Mouse (Mus musculus) MEL (cell line): ENCODE data around the gene B3gnt4. TPM values are rescaled to one million over a fixed set of nuclear protein-coding genes. Genes with fewer than 3 reads are reported as not detected.

ENCODE experiments used
- DNase-seq: peaks from one replicate; pipeline ENCODE4 v3.0.0; 2011; ENCODE audit warnings: low read depth, low spot score
- H3K27ac ChIP-seq: 2 replicates; pipeline ENCODE4 v1.5.1; 2012; ENCODE audit warnings: low read depth, mild to moderate bottlenecking, control low read depth, low read length, moderate library complexity; ENCODE audit not compliant: control insufficient read depth
- H3K27me3 ChIP-seq, 2 experiments: fragments of 150-350 bp in 1 of 2; sonication (generic) in 1 of 2; 2 replicates each; pipeline ENCODE4 v1.6.1; 2012; ENCODE audit warnings: low read length in 2 of 2, mild to moderate bottlenecking in 2 of 2, improper control_type of control experiment in 1 of 2, moderate library complexity in 1 of 2; ENCODE audit not compliant: insufficient read depth in 2 of 2, control insufficient read depth in 1 of 2
- H3K36me3 ChIP-seq, 2 experiments: 2 replicates each; pipeline ENCODE4 v1.6.1; 2012 to 2014; ENCODE audit warnings: low read length in 2 of 2, improper control_type of control experiment in 1 of 2, inconsistent platforms in 1 of 2, mild to moderate bottlenecking in 1 of 2; ENCODE audit not compliant: insufficient read depth in 2 of 2, control insufficient read depth in 1 of 2
- H3K4me1 ChIP-seq, 2 experiments: fragments of 150-350 bp in 1 of 2; sonication (generic) in 1 of 2; 2 replicates each; pipeline ENCODE4 v1.6.1; 2012; ENCODE audit warnings: low read length in 2 of 2, improper control_type of control experiment in 1 of 2, mild to moderate bottlenecking in 1 of 2; ENCODE audit not compliant: insufficient read depth in 2 of 2, control insufficient read depth in 1 of 2
- H3K4me3 ChIP-seq, 2 experiments: fragments of 150-350 bp in 1 of 2; sonication (generic) in 1 of 2; 2 replicates each; pipeline ENCODE4 v1.5.1; 2012; ENCODE audit warnings: low read depth in 2 of 2, low read length in 2 of 2, mild to moderate bottlenecking in 2 of 2, moderate library complexity in 2 of 2, control low read depth in 1 of 2, improper control_type of control experiment in 1 of 2; ENCODE audit not compliant: control insufficient read depth in 1 of 2, insufficient read depth in 1 of 2
- H3K79me2 ChIP-seq: 2 replicates; pipeline ENCODE4 v1.6.1; 2012; ENCODE audit warnings: mild to moderate bottlenecking, low read length, moderate library complexity; ENCODE audit not compliant: control insufficient read depth, poor library complexity, insufficient read depth
- H3K9ac ChIP-seq: 2 replicates; pipeline ENCODE4 v1.6.1; 2012; ENCODE audit warnings: low read depth, mild to moderate bottlenecking, control low read depth, low read length, moderate library complexity; ENCODE audit not compliant: control insufficient read depth, poor library complexity, severe bottlenecking
- H3K9me3 ChIP-seq: fragments of 150-350 bp; sonication (generic); replicated peaks from 2 replicates; pipeline ENCODE4 v1.6.1; 2012; ENCODE audit warnings: mild to moderate bottlenecking, low read length, improper control_type of control experiment, moderate library complexity; ENCODE audit not compliant: insufficient read depth
- BHLHE40 ChIP-seq: IDR thresholded peaks from 2 replicates; pipeline ENCODE4 v1.6.1; 2012; ENCODE audit warnings: low read depth, mild to moderate bottlenecking, inconsistent platforms, low read length, improper control_type of control experiment, borderline replicate concordance
- JUND ChIP-seq: IDR thresholded peaks from 2 replicates; pipeline ENCODE4 v1.6.1; 2011; ENCODE audit warnings: low read depth, mild to moderate bottlenecking, improper control_type of control experiment, low read length
- MAX ChIP-seq: IDR thresholded peaks from 2 replicates; pipeline ENCODE4 v1.6.1; 2011; ENCODE audit warnings: low read length, improper control_type of control experiment
- MYB ChIP-seq: IDR thresholded peaks from 2 replicates; pipeline ENCODE4 v1.6.1; 2011; ENCODE audit warnings: mild to moderate bottlenecking, low read depth, low read length, improper control_type of control experiment
- MYC ChIP-seq: IDR thresholded peaks from 2 replicates; pipeline ENCODE4 v1.6.1; 2011; ENCODE audit warnings: low read depth, mild to moderate bottlenecking, low read length, improper control_type of control experiment, moderate library complexity
- NELFE ChIP-seq: IDR thresholded peaks from 2 replicates; pipeline ENCODE4 v1.6.1; 2011; ENCODE audit warnings: low read depth, low read length, improper control_type of control experiment
- SMC3 ChIP-seq: IDR thresholded peaks from 2 replicates; pipeline ENCODE4 v1.6.1; 2011; ENCODE audit warnings: low read depth, low read length, improper control_type of control experiment
- ZNF384 ChIP-seq: IDR thresholded peaks from 2 replicates; pipeline ENCODE4 v1.6.1; 2012; ENCODE audit warnings: low read depth, mild to moderate bottlenecking, inconsistent platforms, low read length, improper control_type of control experiment
- polyA plus RNA-seq, 2 experiments: library from polyadenylated mRNA; stranded (reverse) in 1 of 2; unstranded in 1 of 2; fragments of >175 nt in 1 of 2; fragments of >200 nt in 1 of 2; gene quantifications; 2 replicates each; pipeline versions ENCODE4 v1.2.1 to v1.2.4; 2012; ENCODE audit warnings: low replicate concordance in 2 of 2, low read depth in 1 of 2; ENCODE audit not compliant: insufficient read length in 2 of 2, insufficient read depth in 1 of 2, missing spikeins in 1 of 2
- total RNA-seq: library from RNA; depleted of rRNA; stranded (reverse); fragments of 300-350 nt; gene quantifications from 2 replicates; pipeline ENCODE4 v1.2.3, GENCODE M21; 2012; rRNA removed

Gene B3gnt4
- total and polyA plus RNA-seq, 3 experiments: 0.25 to 0.39 TPM; not detected in 1

- Histone ChIP-seq H3K4me3 (no peak overlapping the region), H3K4me1 (no peaks in the 10 kb centered on the region), H3K27me3 (no peaks in the 10 kb centered on the region)
- TF ChIP-seq ZNF384 (no peak), BHLHE40 (no peak), MYC (no peak), NELFE (no peak), JUND (no peak), MAX (no peak), SMC3 (no peak), MYB (no peak)
- TF ChIP-seq, all 39 proteins: peak for 0
- Histone ChIP-seq H3K79me2 (no peaks in the 10 kb centered on the region), H3K9me3 (no peaks in the 10 kb centered on the region), H3K27ac (no peak overlapping the region), H3K9ac (no peak overlapping the region), H3K36me3 (peaks cover 0 to 6% of the 10 kb centered on the region in 2 experiments; a peak in 2 of 4 replicates)
- DNase-seq: no peak
Measured at GRCm38 (mm10) chr5:123561128-123561527, 50.9 kb downstream of the B3gnt4 start.

Other genes starting within 250 kb of the B3gnt4 start
- 3.1 and 3.5 TPM in 2 replicates for gene Bcl7a, start 166.6 kb upstream of the B3gnt4 start, total RNA-seq
- 10 to 100 TPM in 1 of 2 experiments, not detected in 1; 11.0 TPM for gene Bcl7a, start 166.6 kb upstream of the B3gnt4 start, polyA plus RNA-seq
- gene Mlxip, start 115.7 kb upstream of the B3gnt4 start, total RNA-seq: 5.2 and 5.7 TPM in 2 replicates
- 10 to 100 TPM in 1 of 2 experiments, not detected in 1; 21.9 TPM for gene Mlxip, start 115.7 kb upstream of the B3gnt4 start, polyA plus RNA-seq
- gene Lrrc43, start 21.2 kb upstream of the B3gnt4 start, total RNA-seq: not detected in 2 replicates
- not detected for gene Lrrc43, start 21.2 kb upstream of the B3gnt4 start, polyA plus RNA-seq
- gene Il31, start 21.0 kb upstream of the B3gnt4 start, total RNA-seq: not detected in 2 replicates
- not detected for gene Il31, start 21.0 kb upstream of the B3gnt4 start, polyA plus RNA-seq
- 46.8 and 48.9 TPM in 2 replicates for gene Diablo, start 13.7 kb downstream of the B3gnt4 start, total RNA-seq
- 10 to 100 TPM in 1 of 2 experiments, not detected in 1; 70.8 TPM for gene Diablo, start 13.7 kb downstream of the B3gnt4 start, polyA plus RNA-seq
- gene Gm49027, start 15.0 kb downstream of the B3gnt4 start, total RNA-seq: 0.54 TPM in 1 of 2 replicates, not detected in the other
- gene Gm49027, start 15.0 kb downstream of the B3gnt4 start, polyA plus RNA-seq: under 1 TPM in 1 of 2 experiments, not detected in 1; 0.53 TPM
- 20.9 and 21.4 TPM in 2 replicates for gene Vps33a, start 62.6 kb downstream of the B3gnt4 start, total RNA-seq
- gene Vps33a, start 62.6 kb downstream of the B3gnt4 start, polyA plus RNA-seq: 10 to 100 TPM in 1 of 2 experiments, not detected in 1; 23.9 TPM
- 13.3 and 16.2 TPM in 2 replicates for gene Clip1, start 174.2 kb downstream of the B3gnt4 start, total RNA-seq
- gene Clip1, start 174.2 kb downstream of the B3gnt4 start, polyA plus RNA-seq: 10 to 100 TPM in 1 of 2 experiments, not detected in 1; 23.0 TPM
- 17.2 and 18.4 TPM in 2 replicates for gene Zcchc8, start 210.6 kb downstream of the B3gnt4 start, total RNA-seq
- gene Zcchc8, start 210.6 kb downstream of the B3gnt4 start, polyA plus RNA-seq: 10 to 100 TPM in 1 of 2 experiments, not detected in 1; 57.4 TPM
- gene Rsrc2, start 239.0 kb downstream of the B3gnt4 start, total RNA-seq: 55.2 and 56.9 TPM in 2 replicates
- gene Rsrc2, start 239.0 kb downstream of the B3gnt4 start, polyA plus RNA-seq: 10 to 100 TPM in 1 of 2 experiments, not detected in 1; 82.9 TPM
- gene Kntc1, start 239.3 kb downstream of the B3gnt4 start, total RNA-seq: 27.0 and 28.5 TPM in 2 replicates
- gene Kntc1, start 239.3 kb downstream of the B3gnt4 start, polyA plus RNA-seq: 10 to 100 TPM in 1 of 2 experiments, not detected in 1; 29.7 TPM